Mouse (Mus musculus): ENCODE results near the gene Alox8.

- no peak for TF ChIP-seq POLR2A (IDR thresholded peaks at IDR 0.05; ENCODE audit: insufficient read depth, low read depth, low read length)
- no peak for TF ChIP-seq CTCF (IDR thresholded peaks at IDR 0.05)
- no peak for TF ChIP-seq EP300 (IDR thresholded peaks at IDR 0.05; ENCODE audit: insufficient read depth, low read depth, low read length)
Observed at GRCm38 (mm10) chr11:69172606-69173005, 25.0 kb downstream of the Alox8 start.

Data from heart, adult 2 months (tissue).